Mouse (Mus musculus): ENCODE measurements around the gene Eif2ak1. TPM values are rescaled to one million over a fixed set of nuclear protein-coding genes. Genes with fewer than 3 reads are reported as not detected.

The Eif2ak1 gene
- polyA plus RNA-seq, 1 experiment from 2014 or later, result 52.8 TPM

DNA sequence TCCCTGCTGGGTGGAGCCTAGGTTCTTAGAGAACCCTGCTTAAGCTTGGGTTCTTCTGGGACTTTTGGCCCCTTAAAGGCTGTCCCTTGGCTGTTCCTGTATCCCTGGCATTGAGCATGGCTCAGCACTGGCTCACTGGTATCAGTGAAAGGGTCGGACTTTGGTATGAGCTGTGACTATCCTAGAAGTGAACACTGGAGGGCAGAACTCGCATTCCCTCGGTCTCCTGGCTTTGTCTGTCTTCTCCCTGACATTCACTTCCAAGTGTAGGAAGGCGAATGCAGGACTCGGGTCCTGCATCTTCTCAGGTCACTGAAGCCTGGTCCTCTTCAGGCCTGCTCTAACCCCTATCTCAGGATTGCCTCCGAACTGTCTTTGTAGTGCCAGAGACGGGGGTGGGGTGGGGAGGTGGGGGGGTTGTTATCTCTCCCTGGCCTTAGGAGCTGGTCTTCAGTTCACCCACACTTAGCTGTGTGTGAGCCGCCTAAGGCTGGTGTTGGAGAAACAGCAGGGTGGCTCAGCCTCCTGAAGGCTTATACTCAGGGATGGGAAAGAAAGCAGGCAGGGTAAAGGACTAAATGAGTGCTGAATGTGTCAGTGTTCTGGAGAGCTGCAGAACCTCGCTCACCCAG is 74.8 kb downstream of the Eif2ak1 start:
- WGBS, result 69% methylated on average over 9 of the region's 9 CpGs

DNA sequence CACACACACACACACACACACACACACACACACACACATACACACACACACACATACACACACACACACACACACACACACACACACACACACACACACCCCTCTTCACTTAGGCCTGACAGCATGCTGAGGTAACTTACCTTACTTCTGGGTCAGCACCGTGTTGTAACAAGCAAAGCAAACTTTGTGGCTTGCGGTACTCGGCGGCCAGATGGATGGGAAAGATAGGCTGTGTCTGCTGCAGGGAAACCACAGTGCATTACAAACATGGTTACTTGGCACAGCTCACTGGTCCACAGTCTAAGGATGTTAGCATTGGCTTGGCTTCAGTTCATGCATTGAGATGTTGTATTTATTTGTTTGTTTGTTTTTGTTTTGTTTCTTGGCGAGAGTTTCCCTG is 75.8 kb downstream of the Eif2ak1 start:
- Histone ChIP-seq H3K36me3 (ENCODE audit: control insufficient read depth, insufficient read depth, low read length) (peaks cover 13% of the 10 kb centered on the region; the same call in 1 of the 2 replicates), H3K4me1 (ENCODE audit: control insufficient read depth, insufficient read depth, low read length) (no peaks in the 10 kb centered on the region), H3K4me2 (no peak overlapping the region), H3K9ac (ENCODE audit: low read length) (no peak overlapping the region), H3K27ac (ENCODE audit: low read depth, low read length) (no peak overlapping the region), H3K9me3 (ENCODE audit: control insufficient read depth, low read length) (no peaks in the 10 kb centered on the region), H3K4me3 (ENCODE audit: low read depth, low read length) (no peak overlapping the region), H3K27me3 (ENCODE audit: control insufficient read depth, insufficient read depth, low read length) (no peaks in the 10 kb centered on the region)
- DNase-seq (ENCODE audit: low spot score, missing footprints), result no peak
- ATAC-seq (ENCODE audit: low FRiP score), result no peak
- 93% methylated on average over 5 of the region's 5 CpGs for WGBS

More for the DNA sequence above, 74.8 kb downstream of the Eif2ak1 start:
- Histone ChIP-seq H3K4me2 (no peak overlapping the region), H3K27ac (ENCODE audit: low read depth, low read length) (no peak overlapping the region), H3K4me3 (ENCODE audit: low read depth, low read length) (no peak overlapping the region), H3K9ac (ENCODE audit: low read length) (no peak overlapping the region), H3K27me3 (ENCODE audit: control insufficient read depth, insufficient read depth, low read length) (no peaks in the 10 kb centered on the region), H3K9me3 (ENCODE audit: control insufficient read depth, low read length) (no peaks in the 10 kb centered on the region), H3K36me3 (ENCODE audit: control insufficient read depth, insufficient read depth, low read length) (peaks cover 11% of the 10 kb centered on the region; the same call in 1 of the 2 replicates), H3K4me1 (ENCODE audit: control insufficient read depth, insufficient read depth, low read length) (no peaks in the 10 kb centered on the region)
- ATAC-seq (ENCODE audit: low FRiP score) (no peak), DNase-seq (ENCODE audit: low spot score, missing footprints) (no peak)

DNA sequence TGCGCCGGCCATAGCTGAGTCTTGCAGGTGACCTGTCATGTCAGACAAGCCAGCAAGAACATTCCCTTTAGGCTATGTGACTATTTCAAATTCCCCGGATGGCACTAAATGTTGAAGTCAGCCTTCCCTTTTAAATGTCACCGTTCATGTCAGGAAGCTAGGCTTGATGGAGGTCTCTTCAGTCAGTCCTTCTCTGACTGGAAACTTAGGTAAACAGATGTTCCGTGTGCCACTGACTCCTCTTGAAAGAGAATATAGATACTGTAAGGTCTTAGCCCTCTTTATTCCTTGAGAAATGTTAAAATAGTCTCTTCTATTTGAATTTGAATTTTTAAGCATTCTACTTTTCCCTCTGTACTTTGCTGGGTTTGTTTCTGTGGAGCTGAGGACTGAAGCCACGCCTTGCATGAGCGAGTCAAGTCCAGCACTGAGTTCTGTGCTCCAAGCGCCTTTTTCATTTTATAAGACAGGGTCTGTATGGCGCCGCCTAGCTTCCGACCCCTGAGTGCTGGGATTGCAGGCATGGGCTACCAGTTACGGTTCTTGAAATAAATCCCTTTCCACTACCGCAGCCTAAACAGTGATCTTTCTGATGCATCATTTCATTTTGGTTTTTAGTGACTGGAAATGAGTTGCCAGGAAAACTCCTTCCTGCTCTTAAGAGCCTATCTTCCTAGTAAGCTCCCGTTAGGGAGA is 80.2 kb downstream of the Eif2ak1 start, which contains the start of gene Ankrd61:
Gene Ankrd61, minus strand, starts transcription at position 51 of the 696 bp plus-strand sequence.
- H3K36me3 ChIP-seq (ENCODE audit: control insufficient read depth, insufficient read depth, low read length), result peaks cover 14% of the 10 kb centered on the region
- no peaks in the 10 kb centered on the region for H3K9me3 ChIP-seq (ENCODE audit: control insufficient read depth, low read length)
- H3K27ac ChIP-seq (ENCODE audit: low read depth, low read length), result no peak within 1 kb of the TSS
- no peaks in the 10 kb centered on the region for H3K4me1 ChIP-seq (ENCODE audit: control insufficient read depth, insufficient read depth, low read length)
- no peaks in the 10 kb centered on the region for H3K27me3 ChIP-seq (ENCODE audit: control insufficient read depth, insufficient read depth, low read length)
- ATAC-seq (ENCODE audit: low FRiP score), result no peak
- WGBS, result 86% methylated on average over 14 of the region's 14 CpGs
- DNase-seq (ENCODE audit: low spot score, missing footprints), result peak; percentile 62
- no peak within 1 kb of the TSS for H3K9ac ChIP-seq (ENCODE audit: low read length)
- H3K4me3 ChIP-seq (ENCODE audit: low read depth, low read length), result no peak within 1 kb of the TSS
- H3K4me2 ChIP-seq, result no peak within 1 kb of the TSS

DNA sequence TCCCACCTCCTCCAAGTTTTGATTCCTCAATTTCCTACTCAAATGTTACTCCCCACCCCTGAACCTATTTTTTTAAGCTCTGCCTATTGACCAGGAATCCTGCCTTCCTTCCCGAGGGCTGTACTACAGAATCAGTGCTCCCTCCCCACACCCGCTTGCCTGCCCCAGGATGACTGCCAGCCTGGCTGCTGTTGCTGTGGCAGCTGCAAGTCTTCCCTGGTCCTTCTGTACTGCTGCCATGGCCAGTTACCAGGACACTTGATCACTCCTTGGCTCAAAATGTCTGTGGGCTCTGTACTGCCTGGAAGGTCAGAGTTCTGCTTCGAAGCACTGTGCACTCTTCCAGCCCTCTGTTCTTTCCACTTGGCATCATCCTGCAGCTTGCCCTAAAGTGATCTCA is 84.5 kb downstream of the Eif2ak1 start:
- WGBS, result 86% methylated on average over 3 of the region's 3 CpGs
- ATAC-seq (ENCODE audit: low FRiP score) (no peak), DNase-seq (ENCODE audit: low spot score, missing footprints) (peak; percentile 59)
- no peak overlapping the region for H3K4me3 ChIP-seq (ENCODE audit: low read depth, low read length)
- H3K4me2 ChIP-seq, result no peak overlapping the region
- no peak overlapping the region for H3K9ac ChIP-seq (ENCODE audit: low read length)
- H3K27ac ChIP-seq (ENCODE audit: low read depth, low read length), result no peak overlapping the region
- no peaks in the 10 kb centered on the region for H3K27me3 ChIP-seq (ENCODE audit: control insufficient read depth, insufficient read depth, low read length)
- peaks cover 28% of the 10 kb centered on the region for H3K36me3 ChIP-seq (ENCODE audit: control insufficient read depth, insufficient read depth, low read length)
- H3K9me3 ChIP-seq (ENCODE audit: control insufficient read depth, low read length), result no peaks in the 10 kb centered on the region
- H3K4me1 ChIP-seq (ENCODE audit: control insufficient read depth, insufficient read depth, low read length), result no peaks in the 10 kb centered on the region

DNA sequence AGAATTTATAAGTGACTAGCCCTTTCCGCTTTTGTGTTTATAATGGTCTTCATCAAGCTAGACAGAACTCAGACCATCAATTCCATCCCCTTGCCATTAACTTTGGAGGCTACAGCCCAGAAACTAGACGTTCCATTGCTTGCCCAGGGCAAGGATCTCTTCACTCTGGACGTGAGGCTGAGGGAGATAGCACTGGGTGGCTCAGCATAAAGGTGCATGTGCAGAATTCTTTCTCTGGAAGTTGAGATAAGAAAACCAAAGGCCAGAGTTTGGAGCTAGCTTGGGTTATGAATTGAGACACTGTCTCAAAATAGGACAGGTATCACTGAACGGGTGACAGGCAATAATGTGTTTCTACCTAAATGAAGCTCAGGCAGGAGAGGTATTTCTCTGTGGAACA is 86.2 kb downstream of the Eif2ak1 start:
- no peaks in the 10 kb centered on the region for H3K9me3 ChIP-seq (ENCODE audit: control insufficient read depth, low read length)
- H3K4me1 ChIP-seq (ENCODE audit: control insufficient read depth, insufficient read depth, low read length), result peaks cover 7% of the 10 kb centered on the region
- WGBS, result 92% methylated on average over 4 of the region's 4 CpGs
- H3K27me3 ChIP-seq (ENCODE audit: control insufficient read depth, insufficient read depth, low read length), result no peaks in the 10 kb centered on the region
- H3K36me3 ChIP-seq (ENCODE audit: control insufficient read depth, insufficient read depth, low read length), result peaks cover 22% of the 10 kb centered on the region
- H3K4me2 ChIP-seq, result no peak overlapping the region
- H3K9ac ChIP-seq (ENCODE audit: low read length), result no peak overlapping the region
- ATAC-seq (ENCODE audit: low FRiP score), result no peak
- H3K27ac ChIP-seq (ENCODE audit: low read depth, low read length), result no peak overlapping the region
- H3K4me3 ChIP-seq (ENCODE audit: low read depth, low read length), result no peak overlapping the region
- DNase-seq (ENCODE audit: low spot score, missing footprints), result peak; percentile 41

DNA sequence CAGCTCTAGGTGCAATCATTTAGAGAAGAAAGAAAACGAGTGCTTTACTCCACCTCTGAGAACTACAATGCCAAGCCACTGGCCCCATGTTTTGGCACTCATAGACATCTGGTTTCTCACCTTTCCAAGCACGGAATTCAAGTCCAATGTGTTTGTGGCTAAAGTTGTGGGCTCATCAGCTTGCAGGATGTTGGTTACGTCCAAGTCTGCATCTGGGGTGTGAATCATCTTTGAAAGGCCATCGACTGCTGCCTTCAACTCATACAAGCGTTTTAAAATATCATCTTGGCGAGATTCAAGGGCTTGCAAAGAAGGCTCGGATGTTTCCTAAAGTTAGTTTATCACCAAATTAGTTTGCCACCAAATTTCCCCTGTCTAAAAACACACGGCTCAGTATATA is 88.8 kb downstream of the Eif2ak1 start:
- H3K4me3 ChIP-seq (ENCODE audit: low read depth, low read length), result no peak overlapping the region
- no peak overlapping the region for H3K9ac ChIP-seq (ENCODE audit: low read length)
- H3K27ac ChIP-seq (ENCODE audit: low read depth, low read length), result no peak overlapping the region
- H3K36me3 ChIP-seq (ENCODE audit: control insufficient read depth, insufficient read depth, low read length), result peaks cover 22% of the 10 kb centered on the region
- H3K4me2 ChIP-seq, result no peak overlapping the region
- no peaks in the 10 kb centered on the region for H3K9me3 ChIP-seq (ENCODE audit: control insufficient read depth, low read length)
- no peak for ATAC-seq (ENCODE audit: low FRiP score)
- H3K27me3 ChIP-seq (ENCODE audit: control insufficient read depth, insufficient read depth, low read length), result no peaks in the 10 kb centered on the region
- no peak for DNase-seq (ENCODE audit: low spot score, missing footprints)
- 88% methylated on average over 8 of the region's 8 CpGs for WGBS
- H3K4me1 ChIP-seq (ENCODE audit: control insufficient read depth, insufficient read depth, low read length), result peaks cover 15% of the 10 kb centered on the region

DNA sequence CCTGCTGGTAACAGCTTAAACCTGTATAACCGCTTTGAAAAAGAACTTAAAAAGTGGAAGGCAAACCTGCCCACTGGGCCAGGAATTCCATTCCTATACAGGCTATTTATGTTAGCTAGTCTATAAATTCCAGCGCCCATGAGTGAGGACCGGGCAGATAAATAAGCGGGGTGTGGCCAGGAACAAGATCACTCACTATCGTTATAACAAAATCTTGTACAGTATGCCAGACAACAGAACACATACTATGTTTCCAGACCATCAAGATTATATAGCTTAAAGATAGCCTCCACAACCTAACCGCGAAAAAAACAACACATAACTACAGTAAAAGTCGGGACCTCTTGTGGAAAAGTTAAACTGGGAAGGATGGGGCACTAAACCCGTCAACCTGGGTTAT is 91.3 kb downstream of the Eif2ak1 start:
- Histone ChIP-seq H3K9me3 (ENCODE audit: control insufficient read depth, low read length) (no peaks in the 10 kb centered on the region), H3K27ac (ENCODE audit: low read depth, low read length) (no peak overlapping the region; the same call in 1 of the 2 replicates), H3K36me3 (ENCODE audit: control insufficient read depth, insufficient read depth, low read length) (peaks cover 7% of the 10 kb centered on the region; the same call in 1 of the 2 replicates), H3K9ac (ENCODE audit: low read length) (peak overlapping the region; percentile 68), H3K4me1 (ENCODE audit: control insufficient read depth, insufficient read depth, low read length) (peaks cover 15% of the 10 kb centered on the region), H3K27me3 (ENCODE audit: control insufficient read depth, insufficient read depth, low read length) (no peaks in the 10 kb centered on the region), H3K4me2 (peak overlapping the region; percentile 62), H3K4me3 (ENCODE audit: low read depth, low read length) (peak overlapping the region; percentile 71)
- DNase-seq (ENCODE audit: low spot score, missing footprints) (peak; percentile 91), ATAC-seq (ENCODE audit: low FRiP score) (no peak)
- 2% methylated on average over 9 of the region's 9 CpGs for WGBS

DNA sequence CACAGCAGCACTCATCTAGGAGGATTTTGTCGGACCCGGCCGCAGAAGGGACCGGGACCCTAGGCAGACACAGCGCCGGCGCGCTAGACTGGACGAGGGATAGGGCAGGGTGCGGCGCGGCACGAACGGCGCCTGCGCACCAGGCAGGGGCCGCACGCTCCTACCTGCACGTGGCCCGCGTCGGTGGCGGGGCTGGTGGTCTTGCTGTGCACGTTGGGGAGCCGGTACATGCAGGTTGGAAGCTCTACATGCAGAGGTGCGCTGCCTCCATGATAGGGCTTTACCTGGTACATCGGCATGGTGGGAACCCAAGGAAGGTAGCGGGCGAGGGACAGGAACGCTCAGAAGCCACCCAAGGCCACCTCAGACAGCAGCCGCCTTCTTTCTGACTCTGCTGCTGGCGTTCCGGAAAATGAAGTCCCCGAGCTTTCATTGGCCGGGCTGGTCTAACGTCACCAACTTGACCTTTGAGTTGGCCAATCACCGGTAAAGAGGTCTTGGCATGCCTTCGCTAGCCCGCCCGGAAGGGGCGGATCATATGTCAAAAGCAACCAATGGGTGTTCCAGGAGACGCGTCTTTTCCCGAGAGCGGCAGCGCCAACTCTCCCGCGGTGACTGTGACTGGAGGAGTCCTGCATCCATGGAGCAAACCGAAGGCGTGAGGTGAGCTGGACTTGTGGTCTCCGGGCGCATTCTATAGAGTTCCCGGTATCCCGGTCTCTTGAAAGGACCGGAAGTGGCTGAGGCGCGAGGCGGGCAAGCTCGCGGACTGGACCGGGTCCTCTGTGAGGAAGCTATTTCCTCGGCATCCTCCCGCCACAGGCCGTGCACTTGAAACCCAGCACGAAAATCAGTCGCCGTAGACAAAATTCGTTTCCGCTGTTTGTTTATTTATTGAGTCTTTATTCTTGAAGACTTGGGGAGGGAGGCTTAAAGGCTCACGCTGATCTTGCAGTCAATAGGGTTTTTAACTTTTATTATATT is 92.1 kb downstream of the Eif2ak1 start, which contains the start of the genes Aimp2 and Pms2:
Gene Aimp2, minus strand, starts transcription at position 431 of the 984 bp plus-strand sequence.
Gene Pms2, plus strand, starts transcription at position 548 of the 984 bp plus-strand sequence.
- H3K27ac ChIP-seq (ENCODE audit: low read depth, low read length), result peak within 1 kb of the TSS; percentile 61
- H3K4me2 ChIP-seq, result peak within 1 kb of the TSS; percentile 62
- peak within 1 kb of the TSS; percentile 69 for H3K9ac ChIP-seq (ENCODE audit: low read length)
- peak; percentile 100 for ATAC-seq (ENCODE audit: low FRiP score)
- H3K4me3 ChIP-seq (ENCODE audit: low read depth, low read length), result peak within 1 kb of the TSS; percentile 71
- H3K27me3 ChIP-seq (ENCODE audit: control insufficient read depth, insufficient read depth, low read length), result no peaks in the 10 kb centered on the region
- WGBS, result under 1% methylated on average over 70 of the region's 70 CpGs
- peaks cover 15% of the 10 kb centered on the region for H3K4me1 ChIP-seq (ENCODE audit: control insufficient read depth, insufficient read depth, low read length)
- H3K36me3 ChIP-seq (ENCODE audit: control insufficient read depth, insufficient read depth, low read length), result peaks cover 2% of the 10 kb centered on the region; the same call in 1 of the 2 replicates
- no peaks in the 10 kb centered on the region for H3K9me3 ChIP-seq (ENCODE audit: control insufficient read depth, low read length)
- DNase-seq (ENCODE audit: low spot score, missing footprints), result peak; percentile 99

Data from midbrain, embryonic 11.5 days (tissue).